Mouse (Mus musculus): ENCODE measurements around the gene Tpm1.

GRCm38 (mm10) chr9:66977982-66978381 lies 71.2 kb downstream of the Tpm1 start:
- TF ChIP-seq POLR2A (IDR thresholded peaks at IDR 0.05; ENCODE audit: extremely low read depth, insufficient read depth, low read length), result no peak
- TF ChIP-seq CTCF (IDR thresholded peaks at IDR 0.05; ENCODE audit: low read depth, low read length), result no peak

Measured in liver, adult 2 months (tissue).